Mouse (Mus musculus) heart, adult 18-20 months (tissue): ENCODE data around the gene Vmn2r2. TPM values are rescaled to one million over a fixed set of nuclear protein-coding genes. Genes with fewer than 3 reads are reported as not detected.

Experiments
- DNase-seq, 2 experiments: peaks; one replicate each; pipeline ENCODE4 v3.0.0; 2021 to 2022; ENCODE audit warnings: mixed read lengths in 1 of 2
- long read RNA-seq, 2 experiments: library from polyadenylated mRNA; stranded (forward); transcript quantifications; one replicate each; pipeline ENCODE4 v2.0.0; 2021
- total RNA-seq, 2 experiments: library from RNA; stranded (reverse); gene quantifications; 2 replicates each; pipeline ENCODE4 v1.2.3; 2021

The Vmn2r2 gene
- not detected for total RNA-seq
- long read RNA-seq, experiment 1, result 0 reads
- long read RNA-seq, experiment 2, result 0 reads

DNA sequence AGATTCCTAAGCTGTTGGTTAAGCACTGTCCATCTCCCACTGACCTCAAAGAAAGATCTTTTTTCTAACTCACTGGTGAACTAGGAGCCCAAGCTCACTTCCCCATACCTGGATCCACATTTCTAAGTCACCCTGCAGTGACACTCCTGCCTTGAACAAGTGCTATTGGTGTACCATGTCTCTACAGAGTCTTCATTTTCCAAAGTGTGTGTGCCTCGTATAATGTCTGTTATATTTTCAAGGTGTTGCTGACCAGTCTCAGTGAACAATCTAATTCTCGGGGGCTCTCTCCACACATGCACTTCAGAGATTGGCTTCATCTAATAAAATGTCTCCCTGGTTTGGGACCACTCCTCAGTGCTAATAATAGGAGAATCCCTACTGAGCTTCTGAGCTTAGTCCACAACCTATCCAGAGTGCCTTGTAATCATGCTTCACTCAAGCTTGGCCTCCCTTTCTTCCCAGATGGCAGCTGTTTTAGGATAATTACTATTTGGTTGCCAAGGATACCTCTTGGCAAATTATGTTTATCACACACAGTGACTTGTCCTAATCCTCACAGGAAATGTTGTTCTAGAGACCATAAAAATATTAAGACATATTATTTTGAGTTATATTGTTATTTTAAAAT lies at the start of gene Vmn2r2:
Gene Vmn2r2 (minus strand): TSS at position 51 of the 631 bp plus-strand sequence.
- DNase-seq, result no peak

DNA sequence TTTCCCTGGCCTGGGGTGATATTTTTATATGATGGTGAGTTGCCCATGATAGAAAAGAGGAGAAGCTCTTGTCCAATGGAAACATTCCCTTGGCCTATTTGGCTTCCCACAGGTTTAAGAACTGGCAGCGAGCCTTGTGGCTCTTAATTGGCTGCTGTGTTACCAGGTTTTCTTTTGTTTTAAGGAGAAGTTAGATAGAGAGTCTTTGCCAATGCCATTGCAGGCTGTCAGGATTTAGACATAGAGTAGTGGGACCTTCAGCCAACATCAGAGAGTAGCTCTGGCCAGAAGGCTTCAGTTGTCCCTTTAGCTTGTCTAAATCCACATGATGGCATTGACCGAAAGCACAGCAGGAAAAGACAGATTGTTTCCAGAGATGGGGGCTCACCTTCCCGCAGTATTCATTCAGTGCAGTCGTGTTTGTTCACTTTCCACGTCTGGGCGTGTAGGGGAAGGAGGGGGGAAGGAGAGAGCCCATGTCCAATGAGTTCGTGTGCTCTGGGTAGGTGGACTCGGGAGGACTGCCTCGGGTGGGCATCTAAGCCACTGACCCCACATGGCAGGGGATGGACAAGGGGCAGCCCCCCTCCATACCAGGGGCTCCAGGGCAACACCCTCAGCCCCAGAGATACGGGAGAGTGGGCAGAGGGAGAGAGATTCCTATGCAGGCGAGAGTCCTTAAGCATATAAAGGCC lies 28.2 kb downstream of the Vmn2r2 start:
- peak; percentile 2 to 15 for DNase-seq

DNA sequence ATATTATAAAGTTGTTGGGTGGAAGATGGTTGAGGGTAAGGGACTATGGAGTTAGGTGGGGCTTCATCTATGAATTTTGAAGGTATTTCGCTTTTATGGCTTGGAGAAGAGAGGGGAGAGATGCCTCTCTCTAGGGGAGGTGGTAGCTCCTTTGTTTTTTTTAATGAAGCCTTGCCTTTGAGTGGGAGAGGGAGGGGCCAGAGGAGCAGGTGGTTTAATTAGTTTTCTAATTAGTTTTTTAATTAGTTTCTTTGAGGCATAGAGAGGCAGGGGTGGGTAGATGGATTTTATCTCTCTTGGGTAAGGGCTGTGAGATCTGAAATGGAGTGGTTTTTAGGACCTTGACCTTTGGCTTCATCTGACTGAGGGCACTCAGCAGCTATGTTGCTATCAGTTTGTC lies 29.0 kb downstream of the Vmn2r2 start:
- DNase-seq, result no peak

DNA sequence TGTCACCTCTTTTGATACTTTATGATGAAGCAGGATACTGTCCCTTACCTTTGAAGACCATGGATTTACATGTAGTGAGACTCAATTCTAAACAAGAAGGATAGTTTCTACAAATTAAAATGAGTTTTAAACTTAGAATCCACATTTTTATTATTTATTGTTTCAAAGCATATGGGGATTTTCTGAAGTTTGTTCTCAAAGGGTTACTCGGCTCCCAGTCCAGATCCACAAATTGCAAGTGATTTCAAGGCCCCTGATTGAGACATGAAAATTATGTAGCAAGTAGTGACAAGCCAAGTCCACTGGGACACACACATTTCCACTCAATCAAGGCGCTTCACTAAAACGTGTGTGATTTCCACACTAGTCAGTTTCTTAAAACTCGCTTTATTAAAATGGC lies 60.5 kb downstream of the Vmn2r2 start, which contains the start of gene Vmn2r1:
Gene Vmn2r1 (plus strand): TSS at position 301 of the 400 bp plus-strand sequence.
- DNase-seq, result no peak

Other genes with a start within 250 kb of the Vmn2r2 start
- gene Plch1, start 242.5 kb downstream of the Vmn2r2 start, total RNA-seq, result under 1 TPM; 0.05 to 0.23 TPM
- gene E130311K13Rik, start 212.5 kb downstream of the Vmn2r2 start, total RNA-seq, result 10 to 100 TPM; 10.3 to 11.7 TPM
- 10 to 100 TPM; 10.5 to 12.5 TPM for gene Slc33a1, start 177.2 kb downstream of the Vmn2r2 start, total RNA-seq
- 10 to 100 TPM; 25.9 to 28.7 TPM for gene Gmps, start 165.8 kb downstream of the Vmn2r2 start, total RNA-seq
- under 1 TPM in 1 of 2 experiments, not detected in 1; 0.08 TPM for gene Vmn2r1, start 60.4 kb downstream of the Vmn2r2 start, total RNA-seq
- not detected for gene Vmn2r3, start 147.8 kb upstream of the Vmn2r2 start, total RNA-seq